Mouse (Mus musculus): ENCODE measurements around the gene Irak2.
"Not testable (repeated sequence)": the region's sequence is repeated elsewhere in the genome, so short reads cannot be mapped to it uniquely, and the experiment has no call there.

The Irak2 gene

DNA sequence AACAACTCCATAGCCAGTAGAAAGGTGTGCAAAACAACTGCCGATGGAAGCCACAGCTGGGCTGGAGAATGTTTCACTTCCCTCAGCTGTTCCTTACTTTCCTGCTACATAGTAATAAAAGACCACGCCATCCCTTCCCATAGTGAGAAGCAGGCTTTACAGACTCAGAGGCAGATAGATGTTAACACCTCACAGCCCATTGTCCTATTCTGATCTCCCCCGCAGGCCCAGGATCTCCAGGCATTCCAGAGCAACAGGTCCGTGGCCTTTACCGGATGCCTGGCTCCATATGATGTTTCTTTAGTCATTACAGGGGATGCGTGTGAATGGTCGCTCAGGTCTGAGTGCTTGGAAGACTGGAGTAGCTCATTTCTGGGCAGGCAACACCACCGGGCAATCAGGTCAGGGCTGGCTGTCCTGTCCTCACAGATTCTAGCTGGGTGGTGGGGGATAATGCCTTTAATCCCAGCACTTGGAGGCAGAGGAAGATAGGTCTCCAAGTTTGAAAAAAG lies 29.4 kb downstream of the Irak2 start:
- DNase-seq (ENCODE audit: low spot score in 2 of 2): no peak

- DNase-seq (ENCODE audit: low spot score in 2 of 2): no peak
These were observed 30.3 kb downstream of the Irak2 start for GRCm38 (mm10) chr6:113668287-113669154.

DNA sequence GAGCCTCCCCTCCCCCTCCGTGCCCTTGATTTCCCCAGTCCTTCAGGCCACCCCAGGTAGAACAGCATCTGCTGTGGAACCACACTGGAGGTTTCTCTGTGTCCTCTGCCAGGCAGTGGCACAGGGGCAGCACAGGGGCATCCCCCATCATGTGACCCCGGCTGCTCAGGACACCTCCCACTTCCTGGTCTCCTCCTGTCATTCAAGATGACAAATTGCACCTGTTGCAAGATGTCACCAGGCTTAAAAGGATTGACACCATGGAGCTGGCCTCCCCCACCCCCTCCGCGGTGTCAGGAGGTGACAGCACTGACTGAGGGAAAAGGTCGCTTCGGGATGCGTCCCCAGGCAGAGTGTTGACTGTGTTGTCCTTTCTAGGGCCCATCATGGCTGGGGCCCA lies 31.6 kb downstream of the Irak2 start:
- DNase-seq (ENCODE audit: low spot score in 2 of 2): no peak

DNA sequence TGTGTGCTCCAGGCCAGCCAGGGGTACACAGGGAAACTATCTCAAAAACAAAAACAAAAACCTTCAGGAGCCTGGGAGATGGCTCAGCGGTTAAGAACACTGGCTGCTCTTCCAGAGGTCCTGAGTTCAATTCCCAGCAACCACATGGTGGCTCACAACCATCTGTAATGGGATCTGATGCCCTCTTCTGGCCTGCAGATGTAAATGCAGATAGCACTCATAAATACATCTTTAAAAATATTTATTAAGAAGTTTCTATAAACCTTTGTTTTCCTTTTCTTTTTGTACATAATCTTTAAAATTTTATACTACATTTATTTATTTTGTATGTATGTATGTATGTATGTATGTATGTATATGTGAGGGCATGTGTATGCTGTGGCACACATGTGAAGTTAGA lies 33.8 kb downstream of the Irak2 start:
- not testable (repeated sequence) for DNase-seq (ENCODE audit: low spot score in 2 of 2)

- no peak for DNase-seq (ENCODE audit: low spot score in 2 of 2)
These were observed 34.7 kb downstream of the Irak2 start for GRCm38 (mm10) chr6:113672989-113673388.

DNA sequence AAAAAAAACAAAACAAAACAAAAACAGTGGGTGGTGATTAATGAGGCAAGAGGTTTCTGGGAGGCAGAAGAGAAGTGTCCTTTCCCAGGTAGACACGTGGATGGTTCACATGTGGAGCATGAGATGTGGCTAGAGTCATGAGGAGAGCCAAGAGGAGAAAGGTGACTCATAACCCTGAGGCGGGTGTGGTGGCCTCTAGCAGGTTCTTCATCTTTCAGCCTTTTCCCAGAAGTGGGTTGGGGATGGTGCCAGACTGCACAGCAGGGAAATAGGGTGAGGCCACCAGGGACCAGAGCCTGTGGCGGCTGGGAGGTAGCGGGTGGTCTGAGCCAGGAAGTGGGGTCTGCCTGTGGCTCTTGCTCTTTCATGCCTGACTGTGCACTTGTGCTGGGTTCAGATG lies 37.0 kb downstream of the Irak2 start:
- no peak for DNase-seq (ENCODE audit: low spot score in 2 of 2)

DNA sequence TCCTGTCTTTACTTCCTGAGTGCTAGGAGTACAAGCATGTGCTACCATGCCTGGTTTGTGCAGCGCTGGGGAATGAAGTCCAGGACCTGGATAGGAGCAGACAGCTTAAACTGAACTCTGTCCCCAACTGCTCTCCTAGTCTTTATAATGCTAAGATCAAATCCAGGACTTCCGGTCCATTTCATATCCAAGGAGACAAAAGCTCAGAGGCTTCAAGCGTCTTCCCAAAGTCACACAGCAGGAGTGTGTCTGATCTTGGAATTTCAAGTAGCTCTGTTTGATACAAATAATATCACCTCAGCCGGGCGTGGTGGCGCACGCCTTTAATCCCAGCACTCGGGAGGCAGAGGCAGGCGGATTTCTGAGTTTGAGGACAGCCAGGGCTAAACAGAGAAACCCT lies 37.7 kb downstream of the Irak2 start:
- DNase-seq (ENCODE audit: low spot score in 2 of 2): no peak

GRCm38 (mm10) chr6:113677070-113677734 lies 38.9 kb downstream of the Irak2 start:
- DNase-seq (ENCODE audit: low spot score in 2 of 2): no peak

DNA sequence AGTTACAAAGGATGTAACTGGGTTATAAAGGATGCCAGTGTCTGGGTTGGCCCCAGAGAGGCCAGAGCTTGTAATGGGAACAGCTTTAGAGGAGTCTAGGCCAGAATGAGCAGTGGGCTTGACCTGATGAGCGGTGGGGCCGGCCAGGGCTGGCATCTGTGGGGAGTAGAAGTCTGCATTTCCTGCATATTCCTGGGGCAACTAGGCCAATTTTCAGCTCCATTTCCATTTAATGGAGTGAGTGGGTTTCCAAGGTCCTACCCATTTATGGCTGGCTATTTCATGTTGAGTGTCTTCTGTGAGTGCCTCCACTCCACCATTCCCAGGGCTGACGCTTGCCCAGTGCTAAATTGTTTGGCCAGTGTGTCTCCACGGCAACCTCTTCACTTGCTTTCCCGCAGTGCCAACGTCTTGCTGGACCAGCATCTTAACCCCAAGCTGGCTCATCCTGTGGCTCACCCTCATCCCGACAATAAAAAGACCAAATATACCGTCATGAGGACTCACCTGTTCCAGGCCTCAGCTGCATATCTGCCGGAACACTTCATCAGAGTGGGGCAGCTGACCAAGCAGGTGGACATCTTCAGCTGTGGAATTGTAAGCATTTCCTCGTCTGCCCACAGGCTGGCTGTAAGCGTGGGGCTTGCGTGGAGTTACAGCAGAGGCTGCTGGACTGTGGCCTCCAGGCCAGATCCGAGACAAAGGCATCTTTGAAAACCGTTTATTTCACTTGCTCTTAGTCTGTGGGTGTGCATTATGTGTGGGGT lies 40.2 kb downstream of the Irak2 start:
- no peak for DNase-seq (ENCODE audit: low spot score in 2 of 2)

- no peak for DNase-seq (ENCODE audit: low spot score in 2 of 2)
These were observed 41.8 kb downstream of the Irak2 start for GRCm38 (mm10) chr6:113679993-113680566.

DNA sequence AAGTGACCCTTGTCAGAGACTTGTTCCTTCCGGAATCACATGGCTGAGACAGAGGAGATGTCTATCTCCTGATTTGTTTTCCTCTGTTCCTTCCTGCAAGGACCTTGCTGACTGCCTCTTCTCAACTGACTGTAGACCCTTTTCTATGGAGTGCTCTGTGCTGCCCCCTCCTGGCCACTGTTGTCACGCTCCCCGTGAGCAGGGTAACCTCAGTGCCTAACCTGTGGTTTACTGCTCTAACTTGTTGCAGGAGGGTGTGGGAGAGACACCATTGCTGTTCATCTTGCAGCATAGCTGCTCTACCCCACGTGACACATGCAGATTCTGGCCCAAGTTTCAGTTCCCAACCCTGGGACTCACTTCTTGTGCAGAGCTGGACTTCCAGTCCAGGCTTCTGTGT lies 43.0 kb downstream of the Irak2 start:
- peak; percentile 62 to 76 for DNase-seq (ENCODE audit: low spot score in 2 of 2)

GRCm38 (mm10) chr6:113683081-113683825 lies 45.0 kb downstream of the Irak2 start:
- DNase-seq (ENCODE audit: low spot score in 2 of 2): no peak

DNA sequence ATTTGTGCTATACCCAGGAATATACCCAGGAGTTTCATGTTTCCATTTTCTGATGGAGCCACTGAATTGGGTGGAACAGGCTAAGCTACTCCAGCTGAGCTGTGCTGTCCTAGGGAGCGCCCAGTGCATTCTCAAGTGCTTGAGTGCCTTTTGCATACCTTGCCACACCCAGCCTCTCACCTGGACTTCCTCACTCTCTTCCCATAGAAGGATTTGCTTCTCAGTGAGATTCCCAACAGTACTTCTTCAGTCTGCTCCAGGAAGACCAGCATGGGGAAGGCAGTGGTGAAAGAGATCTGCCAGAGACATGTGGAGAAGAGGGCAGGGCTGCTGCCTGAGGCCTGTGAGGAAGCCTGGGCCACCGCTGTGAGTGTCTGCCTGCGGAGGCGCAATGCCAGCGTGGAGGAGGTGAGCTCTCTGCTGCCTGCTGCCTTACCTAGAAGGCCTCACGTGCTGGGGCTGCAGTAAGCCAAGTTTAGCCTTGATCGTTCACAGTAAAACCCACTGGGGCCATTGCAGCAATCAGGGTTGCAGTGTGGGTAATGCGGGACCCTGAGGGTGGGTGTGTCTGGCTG lies 48.4 kb downstream of the Irak2 start:
- no peak for DNase-seq (ENCODE audit: low spot score in 2 of 2)

GRCm38 (mm10) chr6:113690008-113690399 lies 51.7 kb downstream of the Irak2 start:
- DNase-seq (ENCODE audit: low spot score in 2 of 2): no peak

DNA sequence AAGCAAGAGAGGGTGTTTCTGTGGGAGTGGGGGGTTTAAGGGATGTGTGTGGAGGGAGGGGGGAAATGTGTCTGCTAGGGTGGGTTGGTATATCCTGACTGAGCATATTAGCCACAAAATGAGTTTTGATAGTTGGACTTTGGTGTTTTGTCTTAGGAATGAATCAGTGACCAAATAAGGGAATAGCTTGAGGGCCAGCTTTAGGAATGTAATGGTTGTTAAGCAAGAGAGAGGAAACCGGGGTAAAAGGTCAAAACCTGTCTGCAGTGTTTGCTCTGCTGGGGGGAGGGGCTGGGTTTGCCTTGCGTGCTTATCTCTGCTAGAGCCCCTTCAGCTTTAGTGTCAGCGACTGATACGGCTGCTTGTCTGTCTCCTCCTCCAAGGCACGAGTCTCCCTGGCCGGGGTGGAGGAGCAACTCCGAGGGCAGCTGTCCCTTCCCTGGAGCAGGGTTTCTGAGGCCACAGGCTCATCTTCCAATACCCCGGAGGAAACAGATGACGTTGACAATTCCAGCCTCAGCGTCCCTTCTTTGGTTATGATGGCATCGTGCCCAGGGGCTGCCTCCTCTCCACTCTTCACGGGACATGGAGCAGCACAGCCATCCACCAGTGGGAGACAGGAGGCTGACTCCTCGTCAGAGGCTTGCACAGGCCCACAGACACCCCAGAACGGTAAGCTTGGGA lies 52.3 kb downstream of the Irak2 start:
- no peak for DNase-seq (ENCODE audit: low spot score in 2 of 2)

GRCm38 (mm10) chr6:113691084-113691462 lies 52.8 kb downstream of the Irak2 start:
- DNase-seq (ENCODE audit: low spot score in 2 of 2): no peak

DNA sequence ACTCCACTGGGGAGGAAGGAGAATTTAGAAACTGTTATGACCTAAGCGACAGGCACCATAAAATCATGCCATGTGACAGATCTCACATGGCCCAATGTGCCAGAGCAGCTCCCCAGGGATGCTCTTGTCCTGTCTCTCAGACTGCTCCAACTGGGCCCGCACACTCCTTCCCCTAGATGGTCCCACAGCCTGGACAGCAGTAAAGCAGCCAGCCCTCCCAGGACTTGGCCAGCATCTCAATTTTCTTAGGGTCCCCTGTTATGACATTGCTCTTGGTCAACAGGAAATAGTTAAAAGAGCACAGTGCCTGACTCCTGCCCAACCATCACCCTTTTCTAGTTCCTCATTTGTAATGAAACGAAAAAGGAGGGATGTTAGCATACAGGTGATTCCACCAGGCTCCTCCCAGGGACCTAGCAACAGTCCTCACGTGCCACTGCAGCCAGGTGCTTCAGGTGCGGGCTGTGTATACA lies 54.4 kb downstream of the Irak2 start:
- DNase-seq (ENCODE audit: low spot score in 2 of 2): no peak

DNA sequence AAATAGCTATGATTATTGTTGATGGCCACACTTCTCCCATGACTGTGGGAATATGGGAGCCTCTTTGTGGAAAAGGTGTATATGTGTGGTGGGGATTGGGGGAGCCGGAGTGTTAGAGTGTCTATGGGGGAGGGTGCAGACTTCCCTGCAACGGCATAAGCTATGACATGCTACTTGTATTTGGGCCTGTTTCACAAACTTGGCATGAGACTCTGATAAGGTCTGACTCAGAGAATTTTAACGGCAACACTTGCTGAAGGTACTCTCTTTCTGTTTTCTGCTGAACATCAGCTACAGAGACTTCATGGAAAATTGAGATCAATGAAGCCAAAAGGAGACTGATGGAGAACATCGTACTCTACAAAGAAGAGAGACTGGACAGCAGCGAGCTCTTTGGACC lies 55.1 kb downstream of the Irak2 start:
- no peak for DNase-seq (ENCODE audit: low spot score in 2 of 2)

DNA sequence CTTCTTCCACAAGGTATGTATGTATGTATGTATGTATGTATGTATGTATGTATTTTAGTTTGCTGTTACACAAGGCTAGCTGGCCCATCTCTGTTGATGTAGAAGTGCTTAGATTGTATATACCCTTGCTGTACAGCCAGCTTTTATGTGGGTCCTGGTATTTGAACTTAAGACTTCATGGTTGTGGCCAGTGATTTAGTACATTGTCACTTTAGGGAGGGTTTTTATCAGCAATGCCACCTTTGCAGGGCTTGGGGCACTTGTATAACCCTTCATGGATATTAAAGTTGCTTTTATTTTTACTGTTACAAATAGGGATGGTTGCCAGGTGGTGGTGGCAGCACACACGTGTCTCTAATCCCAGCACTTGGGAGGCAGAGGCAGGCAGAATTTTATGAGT lies 56.9 kb downstream of the Irak2 start:
- no peak for DNase-seq (ENCODE audit: low spot score in 2 of 2)

DNA sequence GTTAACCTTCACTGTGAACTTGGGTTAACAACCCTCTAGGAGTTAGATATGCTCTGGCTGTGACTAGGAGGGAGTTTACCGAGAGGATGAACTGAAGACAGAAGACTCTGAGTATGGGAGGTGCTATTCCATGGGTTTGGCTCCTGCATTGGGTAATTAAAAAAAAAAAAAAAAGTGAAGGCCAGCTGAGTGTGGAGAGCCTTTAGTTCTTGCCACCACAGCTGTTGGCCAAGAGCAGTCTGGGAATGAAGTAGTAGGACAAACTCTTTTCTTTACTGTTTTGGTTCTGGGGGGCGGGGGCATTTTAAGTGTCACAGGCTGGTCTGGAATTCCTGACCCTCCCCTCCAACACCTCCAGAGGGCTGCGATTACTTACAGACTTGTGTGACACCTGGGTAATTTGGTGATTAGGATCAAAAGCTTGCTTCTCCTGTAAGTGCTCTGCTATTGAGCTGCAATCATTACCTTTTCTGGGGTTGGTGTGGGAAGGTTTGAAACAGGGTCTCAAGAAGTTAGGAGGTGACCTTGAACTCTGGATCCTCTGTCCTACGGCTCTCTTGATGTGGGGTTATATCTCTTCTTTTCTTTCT lies 57.6 kb downstream of the Irak2 start:
- DNase-seq (ENCODE audit: low spot score in 2 of 2): no peak
